Mouse (Mus musculus) liver, postnatal 0 days (tissue): ENCODE results near the gene Ing3.

Source experiments
- CTCF ChIP-seq: sonication (generic); IDR thresholded peaks from 2 replicates; pipeline ENCODE4 v1.5.1; 2016; ENCODE audit warnings: antibody characterized with exemption, low read depth
- EP300 ChIP-seq: IDR thresholded peaks from 2 replicates; pipeline ENCODE4 v1.6.1; 2016; ENCODE audit warnings: antibody characterized with exemption, low read depth, mild to moderate bottlenecking

DNA sequence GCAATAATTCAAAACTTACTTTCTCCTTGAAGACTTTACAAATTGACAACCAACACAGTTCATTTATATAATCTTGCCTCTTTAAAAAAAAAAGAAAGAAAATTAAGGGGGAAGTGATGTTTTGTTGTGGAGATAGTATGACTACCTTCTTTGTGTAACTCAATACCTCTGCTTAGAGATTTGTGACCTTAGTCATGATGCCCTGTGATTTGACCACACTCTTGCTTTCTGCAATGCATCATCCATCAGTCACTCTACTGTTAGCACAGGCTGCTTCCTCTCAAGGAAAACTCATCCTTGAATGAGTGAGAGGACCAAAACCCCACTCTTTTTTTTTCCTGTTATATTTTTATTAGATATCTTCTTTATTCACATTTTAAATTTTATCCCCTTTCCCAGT lies 39.7 kb upstream of the Ing3 start:
- no peak for TF ChIP-seq CTCF
- no peak for TF ChIP-seq EP300
